Mouse (Mus musculus) heart, adult 18-20 months (tissue): ENCODE results near the gene Acvr1b. TPM values are rescaled to one million over a fixed set of nuclear protein-coding genes. Genes with fewer than 3 reads are reported as not detected.
A peak's percentile ranks its signal among the peaks of the same experiment; 100 is the strongest.

Experiments
- DNase-seq, 2 experiments: peaks; one replicate each; pipeline ENCODE4 v3.0.0; 2021 to 2022; ENCODE audit warnings: mixed read lengths in 1 of 2
- total RNA-seq, 2 experiments: library from RNA; stranded (reverse); gene quantifications; 2 replicates each; pipeline ENCODE4 v1.2.3; 2021

Gene Acvr1b
- total RNA-seq, 2 experiments from 2014 or later, result 9.8 to 10.3 TPM

GRCm38 (mm10) chr15:101196961-101197360, 23.1 kb downstream of the Acvr1b start:
- no peak for DNase-seq

DNA sequence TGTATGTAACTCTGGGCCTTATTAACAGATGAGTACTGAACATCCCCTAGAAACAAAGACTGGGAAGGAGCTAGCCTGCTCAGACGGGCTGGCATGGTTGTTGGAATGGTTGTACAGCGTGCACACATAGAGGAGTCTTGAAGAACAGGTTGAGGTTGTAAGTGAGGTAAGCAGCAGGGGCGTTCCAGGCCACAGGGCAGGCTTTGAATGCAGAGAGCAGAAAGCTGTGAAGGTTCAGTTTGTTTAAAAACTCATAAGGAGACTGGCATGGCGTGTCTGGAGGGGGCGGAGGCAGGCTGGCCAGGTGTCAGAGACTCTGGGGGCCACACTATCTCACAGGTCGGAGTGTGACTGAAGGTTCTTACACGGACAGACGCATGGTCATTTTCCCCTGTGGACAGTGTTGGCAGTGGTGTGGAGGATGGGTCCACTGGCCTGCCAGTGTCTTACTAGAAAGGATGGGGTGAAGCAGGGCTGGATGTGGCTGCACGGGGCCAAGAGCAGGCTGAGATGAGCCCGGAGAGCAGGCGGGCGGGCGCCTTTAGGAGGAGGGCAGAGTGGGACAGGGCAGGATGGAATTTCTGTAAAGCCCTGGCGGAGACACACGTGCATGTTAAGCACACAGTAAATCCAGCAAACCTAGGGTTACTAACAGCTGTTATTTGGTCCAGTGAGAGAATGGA, 23.8 kb downstream of the Acvr1b start:
- DNase-seq, result no peak

DNA sequence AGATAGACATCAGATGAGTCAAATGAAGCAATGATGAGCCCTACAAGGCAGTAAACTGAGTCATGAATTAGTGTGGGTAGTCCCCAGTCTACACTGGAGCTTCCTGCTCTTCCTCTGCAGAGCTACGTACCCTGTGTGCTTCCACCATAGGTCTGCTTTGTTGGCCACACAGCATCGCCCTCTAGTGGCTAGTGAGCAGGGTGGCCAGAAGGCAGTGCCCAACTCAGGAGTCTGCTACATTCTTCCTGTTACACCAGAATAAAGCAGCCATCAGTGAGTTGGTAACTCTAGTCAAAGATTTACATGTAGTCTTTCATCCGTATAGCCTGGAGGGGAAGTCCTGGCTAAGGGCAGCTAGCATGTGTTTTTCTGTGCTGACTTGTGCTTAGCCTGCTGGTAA, 24.4 kb downstream of the Acvr1b start:
- peak; percentile 80 to 82 for DNase-seq

- DNase-seq, result no peak
Measured at GRCm38 (mm10) chr15:101198850-101199249, 25.0 kb downstream of the Acvr1b start.

- no peak for DNase-seq
Measured at GRCm38 (mm10) chr15:101200777-101201295, 27.0 kb downstream of the Acvr1b start.

DNA sequence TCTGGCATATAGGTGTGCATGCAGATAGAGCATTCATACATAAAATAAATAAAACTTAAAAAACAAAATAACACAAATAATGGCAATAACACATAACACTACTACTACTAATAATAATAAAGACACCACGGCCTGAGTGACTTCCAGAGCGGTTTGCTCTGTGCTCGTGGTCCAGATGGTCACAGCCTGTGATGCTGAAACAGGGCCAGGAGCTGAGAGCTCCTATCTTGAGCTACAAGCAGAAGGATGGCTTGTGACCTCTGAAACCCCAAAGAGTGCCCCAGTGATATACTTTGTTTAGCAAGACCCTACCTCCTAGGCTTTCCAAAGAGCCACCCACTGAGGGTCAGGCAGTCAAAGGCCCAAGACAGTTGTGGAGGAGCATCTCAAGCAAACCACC, 27.5 kb downstream of the Acvr1b start:
- DNase-seq, result no peak

DNA sequence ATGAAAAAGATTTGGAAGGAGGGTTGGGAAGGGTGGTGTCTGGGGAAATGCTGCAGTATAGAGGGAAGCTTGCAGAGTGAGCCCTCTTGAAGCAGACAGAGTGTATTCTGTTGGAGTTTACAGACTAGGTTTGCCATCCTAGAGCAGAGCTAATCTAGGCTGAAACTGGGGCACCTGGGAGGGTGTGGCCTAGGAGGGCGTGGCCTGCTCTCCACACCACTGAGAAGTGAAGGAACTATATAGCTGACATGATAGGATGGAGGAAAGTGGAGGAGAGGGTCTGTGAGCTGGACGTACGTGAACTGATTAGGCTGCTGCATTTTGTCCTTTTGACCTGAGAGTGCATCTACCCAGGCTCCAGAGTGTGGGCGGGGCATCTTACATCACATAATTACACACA, 29.8 kb downstream of the Acvr1b start:
- no peak for DNase-seq

GRCm38 (mm10) chr15:101204781-101205180, 30.9 kb downstream of the Acvr1b start:
- DNase-seq, result no peak

DNA sequence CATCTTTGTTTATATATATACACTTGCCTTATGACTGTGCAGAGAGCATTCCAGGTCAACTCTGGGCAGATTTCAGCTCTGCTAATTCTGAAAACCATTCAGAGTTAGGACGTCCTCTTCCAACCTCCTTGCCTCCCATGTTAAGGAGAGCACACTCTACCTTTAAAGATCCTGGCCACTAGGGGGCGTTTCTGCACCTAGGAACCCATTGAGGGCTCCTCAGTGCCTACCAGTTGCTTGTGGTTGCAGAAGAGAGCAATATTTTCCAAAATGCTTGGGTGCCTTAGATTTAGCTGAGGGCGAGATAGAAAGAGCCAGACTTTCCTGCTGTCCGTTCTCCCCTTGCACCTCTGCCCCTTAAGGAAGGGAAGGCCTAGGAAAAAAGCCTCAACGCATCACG, 36.4 kb downstream of the Acvr1b start:
- DNase-seq, result peak; percentile 49 to 77

DNA sequence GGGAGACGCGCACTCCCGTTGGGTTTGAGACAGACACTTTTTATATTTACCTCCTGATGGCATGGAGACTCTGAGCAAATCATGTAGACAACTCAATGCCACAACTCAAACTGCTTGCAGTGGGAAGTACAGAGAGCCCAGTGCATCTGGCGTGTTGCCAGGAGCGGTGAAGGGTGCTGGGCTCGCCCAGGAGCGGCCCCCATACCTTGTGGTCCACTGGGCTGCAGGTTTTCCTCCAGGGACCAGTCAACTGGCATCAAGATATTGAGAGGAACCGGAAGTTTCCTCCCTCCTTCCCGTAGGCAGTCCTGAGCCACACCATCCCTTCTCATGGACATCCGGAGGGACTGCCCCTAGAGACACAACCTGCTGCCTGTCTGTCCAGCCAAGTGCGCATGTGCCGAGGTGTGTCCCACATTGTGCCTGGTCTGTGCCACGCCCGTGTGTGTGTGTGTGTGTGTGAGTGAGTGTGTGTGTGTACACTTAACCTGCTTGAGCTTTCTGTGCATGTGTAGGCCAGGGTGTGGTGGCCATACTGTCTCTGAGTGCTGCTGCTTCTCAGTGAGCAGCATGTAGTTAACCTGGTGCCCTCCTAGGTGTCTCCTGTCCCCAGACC, 37.2 kb downstream of the Acvr1b start:
- DNase-seq, result peak in 1 of 2 experiments; percentile 51

DNA sequence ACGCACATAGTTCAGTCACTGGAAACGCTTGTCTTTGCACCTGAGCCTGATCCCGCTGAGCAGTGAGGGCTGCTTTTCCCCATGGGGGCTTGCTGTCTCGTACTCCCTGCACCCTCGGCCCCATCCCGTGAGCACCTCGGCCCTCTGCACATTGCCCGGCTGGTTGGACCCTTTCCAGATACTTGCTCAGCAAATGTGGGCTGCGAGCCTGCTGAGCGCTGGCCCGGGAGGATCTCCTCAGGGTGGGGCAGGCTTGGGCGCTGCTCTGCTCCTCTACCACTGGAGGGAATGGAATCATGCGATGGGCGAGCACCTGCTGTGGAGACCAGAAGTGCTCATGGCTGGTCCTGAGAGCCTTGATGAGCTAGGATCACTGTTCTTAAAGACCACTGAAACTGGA, 38.6 kb downstream of the Acvr1b start:
- DNase-seq, result peak; percentile 59 to 66

DNA sequence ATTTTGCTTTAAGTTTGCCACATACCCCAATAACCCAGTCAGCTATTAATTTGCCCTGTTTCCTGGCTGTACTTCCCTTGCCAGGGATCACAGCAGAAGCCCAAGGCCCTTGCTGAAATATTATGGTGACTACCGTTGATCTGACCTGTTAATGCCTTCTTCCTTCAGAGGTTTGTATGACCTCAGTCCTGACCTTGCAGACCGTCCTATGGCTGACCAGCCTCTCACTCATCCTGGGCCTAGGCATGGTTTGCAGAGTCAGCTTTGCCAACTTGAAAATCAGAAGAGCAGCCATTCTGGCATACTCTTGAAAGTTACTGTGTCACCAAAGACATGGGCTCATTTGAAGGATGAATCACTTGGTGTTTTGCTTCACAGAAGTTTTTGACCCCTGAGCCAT, 41.3 kb downstream of the Acvr1b start:
- DNase-seq, result no peak

- no peak for DNase-seq
Measured at GRCm38 (mm10) chr15:101216036-101216435, 42.2 kb downstream of the Acvr1b start.

GRCm38 (mm10) chr15:101220905-101221297, 47.0 kb downstream of the Acvr1b start:
- no peak for DNase-seq

GRCm38 (mm10) chr15:101221298-101222104, 47.6 kb downstream of the Acvr1b start:
- DNase-seq, result peak; percentile 89 to 96

- no peak for DNase-seq
Measured at GRCm38 (mm10) chr15:101222897-101223482, 49.1 kb downstream of the Acvr1b start.

DNA sequence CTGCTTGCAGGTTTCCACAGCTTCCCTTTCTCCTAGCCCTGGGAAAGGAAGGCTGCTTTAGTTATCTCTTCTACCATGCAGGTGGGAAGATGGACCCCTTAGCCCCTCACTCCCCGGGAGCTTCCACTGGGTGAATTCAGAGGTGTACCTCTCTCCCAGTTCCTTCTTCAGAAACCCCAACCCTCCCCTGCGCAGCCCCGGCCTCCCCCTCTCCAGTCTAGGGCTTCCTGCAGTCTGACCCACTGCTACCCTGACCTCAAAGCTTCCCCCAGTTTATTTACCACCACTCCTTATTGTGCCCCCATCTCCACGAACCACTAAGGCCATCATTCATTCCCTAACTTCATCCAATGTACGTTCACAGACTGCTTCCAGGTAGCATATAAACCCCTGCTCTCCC, 49.7 kb downstream of the Acvr1b start:
- DNase-seq, result no peak

GRCm38 (mm10) chr15:101224006-101224906, 50.4 kb downstream of the Acvr1b start, which contains the start of gene Grasp:
Grasp (plus strand) TSS chr15:101224188.
- DNase-seq, result peak; percentile 96

- peak; percentile 63 to 75 for DNase-seq
Measured at GRCm38 (mm10) chr15:101224977-101225376, 51.1 kb downstream of the Acvr1b start.

DNA sequence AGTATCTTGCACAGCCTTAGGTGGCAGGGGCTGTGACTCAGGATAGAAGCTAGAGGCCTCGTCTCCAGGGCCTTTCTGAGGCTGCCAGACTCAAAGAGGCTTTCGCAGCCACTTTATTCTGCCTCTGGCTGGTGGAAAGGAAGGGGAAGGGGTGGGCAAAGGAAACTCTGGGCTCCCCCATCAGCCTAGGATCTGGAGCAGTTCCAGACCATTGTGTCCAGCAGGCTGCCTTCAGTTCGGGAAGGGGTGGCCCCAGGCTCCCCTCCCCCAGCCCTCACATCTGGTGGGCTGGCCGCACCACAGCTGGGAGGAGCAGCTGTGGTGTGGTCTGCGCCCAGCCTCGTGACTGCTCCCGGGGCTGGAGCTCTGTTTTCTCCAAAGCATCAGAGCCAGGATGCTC, 54.1 kb downstream of the Acvr1b start:
- peak; percentile 81 to 92 for DNase-seq

DNA sequence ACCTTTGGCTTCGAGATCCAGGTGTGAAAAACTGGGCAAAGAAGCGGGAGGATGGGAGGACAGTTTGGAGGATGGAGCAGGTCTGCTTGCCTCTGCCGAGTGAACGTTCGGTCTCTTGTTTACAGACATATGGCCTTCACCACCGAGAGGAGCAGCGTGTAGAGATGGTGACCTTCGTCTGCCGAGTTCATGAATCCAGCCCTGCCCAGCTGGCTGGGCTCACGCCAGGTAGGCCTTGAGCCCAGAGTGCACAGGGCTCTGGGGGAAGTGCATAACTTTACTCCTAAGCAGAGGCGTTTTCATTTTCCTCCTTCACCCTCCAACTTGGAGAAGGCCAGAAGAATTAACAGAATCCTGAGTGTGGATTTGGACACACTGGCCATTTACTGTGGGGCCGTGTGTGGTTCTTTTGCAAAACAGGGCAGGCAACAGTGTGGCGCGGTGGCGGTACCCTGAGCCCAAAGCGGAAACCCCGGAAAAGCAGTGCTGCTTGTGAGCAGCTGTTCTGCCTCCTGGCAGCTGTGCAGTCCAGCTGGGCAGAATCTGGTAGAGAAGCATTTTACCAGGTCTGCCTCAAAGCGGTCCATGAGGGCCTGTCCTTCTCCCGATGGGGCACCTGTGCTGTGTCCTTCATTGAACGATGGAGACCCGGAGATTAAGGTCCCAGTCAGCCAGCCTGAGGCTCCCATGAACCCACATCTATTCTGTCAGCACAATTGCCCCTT, 55.2 kb downstream of the Acvr1b start:
- DNase-seq, result peak; percentile 74 to 76
